Mouse (Mus musculus): ENCODE data around the gene Slc8a1.

The Slc8a1 gene

DNA sequence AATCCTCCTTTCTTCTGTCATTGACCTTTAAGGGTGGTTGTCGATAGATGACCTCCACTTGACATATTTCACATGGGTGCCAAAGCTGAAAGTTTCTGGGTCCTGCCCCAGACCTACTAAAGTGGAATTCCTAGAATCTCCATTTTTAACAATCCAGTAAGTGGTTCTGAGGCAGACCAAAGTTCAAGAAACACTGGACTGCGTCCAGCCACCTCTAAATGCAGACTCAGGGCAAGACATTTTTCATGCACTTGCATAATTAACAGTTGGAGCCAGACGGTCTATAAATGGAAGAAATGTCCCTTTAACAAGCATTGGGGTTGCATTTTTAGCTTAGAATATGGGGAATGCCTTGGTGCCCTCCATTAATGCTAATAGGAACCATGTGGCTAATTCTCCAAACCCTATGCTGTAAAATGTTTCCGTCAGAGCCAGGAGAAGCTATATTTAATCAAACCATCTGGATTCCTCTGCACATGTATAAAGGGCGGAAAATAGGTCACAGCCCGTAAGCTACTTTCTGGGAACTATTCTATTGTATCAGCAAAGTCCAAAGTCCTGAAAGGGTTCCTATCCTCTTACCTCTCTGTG lies 224.7 kb downstream of the Slc8a1 start:
- in situ Hi-C loops (cut with MboI, MseI) = no loop called here

DNA sequence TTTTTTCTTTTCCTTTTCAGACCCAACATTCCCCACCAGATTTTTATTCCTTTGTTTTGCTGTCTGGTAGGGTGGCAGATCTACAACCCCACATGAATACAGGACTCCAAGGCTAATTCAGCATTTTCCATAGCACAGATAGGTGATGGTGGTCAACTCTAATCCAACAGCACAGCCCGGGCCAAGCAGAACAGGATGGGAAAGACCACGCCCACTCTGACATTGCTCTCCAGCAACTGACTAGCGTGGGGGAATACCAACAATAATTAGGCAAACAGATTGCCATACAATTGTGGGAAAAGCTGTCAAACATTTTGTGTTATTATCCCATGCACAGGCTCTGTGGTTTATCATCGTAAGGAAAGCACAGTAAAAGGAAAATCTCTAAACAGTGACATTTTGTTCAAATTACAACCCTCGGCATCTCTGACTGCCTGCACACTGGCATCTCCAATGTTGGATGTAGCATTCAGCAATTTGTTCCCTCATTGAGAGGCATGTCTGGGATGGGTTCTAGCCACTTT lies 233.0 kb downstream of the Slc8a1 start:
- in situ Hi-C loops (cut with MboI, MseI) = no loop called here

DNA sequence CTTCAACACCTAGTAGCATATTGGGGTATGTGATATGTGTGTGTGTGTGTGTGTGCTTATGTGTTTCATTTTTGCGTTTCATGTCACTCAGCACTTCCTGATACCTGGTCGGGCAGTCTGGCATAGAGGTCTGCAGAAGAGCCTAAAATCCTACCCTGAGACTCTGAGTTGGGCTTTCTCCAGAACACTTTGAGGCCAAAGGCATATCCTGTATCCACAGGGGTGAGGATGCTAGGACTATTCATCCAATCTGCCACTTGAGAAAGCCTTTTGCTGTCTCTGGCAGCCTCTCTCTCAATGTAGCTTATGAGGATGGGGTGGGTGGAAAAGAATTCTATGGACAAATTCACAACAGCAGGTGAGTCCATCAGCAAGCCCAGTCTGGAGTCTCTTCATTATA lies 234.1 kb downstream of the Slc8a1 start:
- in situ Hi-C loops (cut with MboI, MseI) = no loop called here

DNA sequence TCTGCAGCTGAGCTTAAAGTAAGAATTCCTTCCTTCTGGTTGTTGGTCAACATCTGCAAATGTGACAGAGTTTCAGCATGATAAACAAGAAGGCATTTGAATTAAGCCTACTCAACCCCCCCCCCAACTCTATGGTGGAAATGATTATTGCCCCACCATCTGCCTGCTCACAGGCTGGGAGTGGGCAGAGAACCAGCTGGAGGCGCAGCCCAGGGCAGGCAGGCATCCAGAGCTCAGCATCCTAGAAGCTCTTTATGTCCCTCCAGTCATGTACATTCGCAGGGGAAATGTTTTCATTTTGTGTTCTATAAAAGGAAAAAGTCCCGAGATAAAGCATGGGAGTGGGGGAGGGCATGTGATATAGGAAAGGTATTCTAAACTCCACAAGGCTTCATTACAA lies 235.4 kb downstream of the Slc8a1 start:
- in situ Hi-C loops (cut with MboI, MseI) = no loop called here

DNA sequence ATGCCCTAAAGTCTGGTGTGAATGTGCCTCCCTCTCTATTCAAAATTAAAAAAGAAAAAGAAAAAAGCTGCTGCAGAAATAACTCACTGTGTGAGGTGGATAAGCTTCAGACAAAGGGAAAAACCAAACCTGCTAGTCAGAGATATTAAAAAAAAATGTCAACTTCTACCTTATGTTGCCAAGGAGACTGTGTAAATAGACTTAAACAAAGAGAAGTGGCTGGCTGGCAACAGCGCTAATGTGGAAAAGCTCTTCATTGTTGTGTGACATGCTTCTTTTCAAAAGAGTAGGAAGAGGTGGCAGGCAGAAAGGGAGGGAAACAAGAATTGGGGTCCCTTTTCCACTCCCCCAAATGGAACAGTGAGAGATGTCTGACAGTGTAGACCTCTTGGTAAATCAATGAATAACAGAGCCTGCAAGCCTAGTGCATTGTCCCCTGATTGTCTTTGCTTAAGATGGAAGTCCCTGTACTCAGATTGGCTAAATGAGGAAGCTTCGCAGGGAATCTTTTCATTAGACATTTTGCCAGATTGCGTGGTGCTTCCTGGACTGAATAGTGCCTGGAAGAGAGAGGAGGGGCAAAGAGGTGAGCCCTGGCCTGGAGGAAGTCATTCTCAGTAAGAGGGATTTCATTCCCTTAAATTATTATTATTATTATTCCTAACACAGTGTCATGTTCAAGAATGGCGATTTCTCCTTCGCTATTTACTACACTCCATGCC lies 237.3 kb downstream of the Slc8a1 start:
- in situ Hi-C loops (cut with MboI, MseI) = no loop called here

DNA sequence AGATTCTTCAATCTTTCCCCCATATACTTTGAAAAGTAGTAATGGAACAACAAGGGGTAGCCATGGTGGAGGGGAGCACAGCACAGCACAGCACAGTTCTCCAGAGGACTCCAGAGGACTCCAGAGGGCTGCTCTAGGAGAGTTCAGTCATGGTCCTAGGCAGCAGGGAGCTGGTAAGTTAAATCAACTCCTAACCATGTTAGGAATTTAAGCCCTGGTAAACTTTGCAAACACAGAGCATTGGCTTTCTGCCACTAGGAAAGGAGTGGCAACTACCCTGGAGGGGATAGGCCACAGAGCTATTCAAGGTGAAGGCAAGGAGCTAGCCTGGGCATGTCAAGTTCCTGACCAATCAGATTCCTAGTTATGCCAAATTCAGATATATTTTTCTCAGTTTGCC lies 240.3 kb downstream of the Slc8a1 start:
- in situ Hi-C loops (cut with MboI, MseI) = no loop called here

DNA sequence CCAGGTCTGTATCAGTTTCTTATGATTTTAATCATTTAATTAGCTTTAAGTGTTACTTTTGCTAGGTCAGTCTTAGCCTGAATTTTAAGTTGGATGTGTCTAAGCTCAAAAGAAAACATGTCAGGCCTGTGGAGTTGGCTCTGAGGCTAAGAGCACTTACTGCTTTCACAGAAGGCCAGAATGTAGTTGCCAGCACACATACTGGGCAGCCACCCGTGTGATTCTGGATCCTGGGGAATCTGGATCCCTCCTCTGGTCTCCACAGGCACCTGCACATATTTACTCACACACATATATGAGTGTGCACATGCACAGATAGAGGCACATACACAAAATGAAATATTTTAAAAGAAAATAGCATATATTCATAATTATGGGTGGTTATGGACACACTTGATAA lies 241.6 kb downstream of the Slc8a1 start:
- in situ Hi-C loops (cut with MboI, MseI) = no loop called here

DNA sequence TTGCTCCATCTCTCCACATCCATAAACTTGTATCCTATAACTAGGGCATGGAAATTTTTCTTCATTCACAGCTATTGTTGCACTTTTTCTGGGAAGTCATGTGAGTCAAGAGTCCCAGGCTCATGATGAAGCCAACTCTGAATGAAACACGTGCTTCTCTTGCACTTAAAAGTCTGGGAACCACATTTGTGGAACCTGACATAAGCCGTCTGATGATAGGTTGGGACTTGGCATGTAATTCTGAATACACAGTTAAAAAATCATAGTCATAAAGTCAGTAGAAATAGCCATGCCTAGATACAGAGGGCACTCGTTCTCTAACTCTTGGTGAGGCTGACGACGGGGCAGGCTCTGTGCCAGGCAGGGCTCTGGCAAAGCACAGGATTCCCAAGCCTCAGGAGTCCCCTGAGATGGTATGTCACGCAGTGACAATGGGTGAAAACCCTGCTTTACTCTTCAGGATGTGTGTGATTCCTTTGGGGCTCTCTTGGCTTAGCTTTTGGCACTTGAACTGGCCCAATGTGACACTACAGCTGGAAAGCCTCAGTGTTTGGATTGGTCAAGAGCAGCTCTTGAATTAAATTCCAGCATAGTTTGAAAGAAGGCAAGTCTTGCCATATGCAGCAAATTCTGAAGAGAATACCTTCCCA lies 245.8 kb downstream of the Slc8a1 start:
- in situ Hi-C loops (cut with MboI, MseI) = no loop called here

DNA sequence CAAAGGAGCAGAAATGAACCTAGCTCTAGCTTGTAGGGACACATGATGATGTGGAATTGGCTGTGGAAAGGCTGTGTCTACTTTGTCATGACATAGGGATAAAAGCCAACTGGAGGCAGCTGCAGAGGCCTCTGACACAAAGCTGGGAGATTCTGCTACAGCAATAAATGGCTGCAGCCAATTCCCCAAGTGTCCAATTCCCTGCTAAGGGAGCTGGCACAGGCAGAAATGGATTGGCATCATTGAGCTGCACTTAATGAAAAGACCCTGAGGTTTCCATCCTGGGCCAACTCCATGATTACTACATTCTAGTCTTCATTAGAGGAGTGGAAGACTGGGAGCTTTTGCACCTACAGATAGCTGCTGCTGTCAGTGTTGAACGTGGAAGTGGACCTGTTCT lies 251.8 kb downstream of the Slc8a1 start:
- in situ Hi-C loops (cut with MboI, MseI) = no loop called here

DNA sequence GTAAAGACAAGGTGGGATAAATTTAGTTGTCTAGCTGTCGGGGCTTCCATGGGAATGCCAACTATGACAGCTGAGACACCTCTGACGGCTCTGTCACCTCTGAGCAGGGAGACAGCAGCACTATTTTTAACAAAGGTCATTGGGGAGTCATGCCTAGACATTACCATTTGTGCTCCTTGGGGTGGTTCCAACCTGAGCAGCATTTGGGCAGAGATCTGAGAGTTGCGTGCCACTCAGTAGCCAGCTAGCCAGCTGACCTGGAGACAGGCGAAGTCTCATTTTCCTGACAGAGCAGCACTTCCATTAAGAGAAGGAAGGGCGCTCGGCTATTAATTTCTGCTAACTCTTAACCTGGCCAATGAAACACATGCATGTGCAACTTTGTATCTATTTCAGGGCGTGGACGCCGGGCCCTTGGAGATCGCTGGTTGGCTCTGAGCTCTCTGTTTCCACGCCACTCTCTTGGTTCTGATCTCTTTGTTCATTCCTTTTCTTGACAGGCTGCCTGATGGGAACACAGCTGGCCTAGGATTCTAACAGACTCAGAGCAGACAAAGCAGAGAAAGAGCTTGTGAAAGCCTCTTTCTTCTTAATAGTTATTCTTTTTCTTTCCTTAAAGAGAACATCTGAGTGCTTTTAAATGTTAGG lies 256.2 kb downstream of the Slc8a1 start:
- in situ Hi-C loops (cut with MboI, MseI) = no loop called here

DNA sequence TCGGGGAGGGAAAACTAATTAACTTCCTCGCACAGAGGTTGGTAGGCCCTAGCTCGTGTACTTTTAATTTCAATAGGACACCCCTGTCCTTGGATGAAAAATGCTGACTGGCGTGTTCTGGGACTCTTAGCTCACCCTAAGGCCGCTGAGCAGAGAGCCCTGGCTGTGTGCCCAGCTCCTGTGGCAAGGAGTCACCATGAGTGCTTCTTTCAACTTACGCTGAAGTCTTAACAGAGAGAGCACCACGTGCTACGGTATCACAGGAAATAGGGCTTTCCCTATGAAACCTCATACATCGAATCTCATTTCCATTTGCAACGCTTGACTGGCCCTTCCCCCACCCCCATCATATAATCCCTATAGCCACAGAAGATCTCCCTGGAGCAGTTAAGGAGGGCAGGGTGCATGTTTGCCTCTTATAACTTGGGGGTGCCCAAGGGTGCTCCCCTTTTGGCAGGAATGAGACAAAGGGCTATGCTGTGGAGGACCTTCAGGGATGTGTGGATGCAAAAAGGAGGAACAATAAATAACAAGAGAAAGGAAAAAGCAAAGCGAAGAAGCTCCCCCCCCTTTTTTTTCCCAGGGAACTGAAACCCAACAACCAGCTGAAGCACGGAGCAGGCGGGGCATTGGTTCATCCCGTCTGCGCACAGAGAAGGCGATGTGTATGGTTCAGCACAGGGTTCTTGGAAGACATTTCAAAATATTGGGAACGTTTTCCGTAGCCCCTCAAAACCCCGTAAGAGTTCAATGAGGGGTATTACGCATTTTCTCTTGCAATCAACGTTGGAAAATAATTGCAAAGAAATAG lies 257.6 kb downstream of the Slc8a1 start:
- in situ Hi-C loops (cut with MboI, MseI) = no loop called here

DNA sequence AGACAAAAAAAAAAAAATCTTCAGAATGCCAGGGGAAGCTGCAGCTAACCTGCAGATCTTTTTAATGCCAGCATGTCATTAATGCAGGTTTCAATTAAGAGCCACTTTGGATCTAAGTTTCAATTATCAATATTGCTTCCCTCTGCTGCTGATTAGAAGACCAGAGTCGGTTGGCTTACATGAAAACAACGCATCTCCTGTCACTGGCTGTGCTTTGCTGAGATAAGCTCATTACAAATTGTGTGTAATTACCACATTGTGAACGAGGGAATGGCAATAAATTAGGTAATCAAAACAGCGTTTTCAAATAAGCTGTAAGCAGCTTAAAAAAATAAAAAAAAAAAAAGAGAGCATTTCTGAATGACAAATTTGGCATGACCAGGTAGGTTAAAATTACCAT lies 258.4 kb downstream of the Slc8a1 start:
- in situ Hi-C loops (cut with MboI, MseI) = no loop called here

DNA sequence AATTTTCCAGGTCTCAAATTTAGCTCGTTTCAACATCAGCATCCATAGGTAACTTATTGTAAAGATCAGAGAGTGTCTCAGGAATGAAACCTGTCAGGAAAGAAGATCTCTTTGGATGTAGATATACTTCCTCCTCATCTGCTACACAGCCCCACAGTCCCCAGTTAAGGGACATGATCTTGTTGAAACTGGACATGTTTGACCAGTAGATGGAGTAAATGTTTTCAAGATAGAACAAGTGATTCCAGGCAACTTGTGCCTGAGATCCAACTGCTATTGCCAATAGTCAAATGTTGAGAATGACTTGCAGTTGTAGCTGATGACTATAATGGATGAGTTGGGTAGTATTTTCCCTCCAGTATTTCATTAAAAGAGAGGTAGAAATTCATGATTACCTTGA lies 260.8 kb downstream of the Slc8a1 start:
- in situ Hi-C loops (cut with MboI, MseI) = no loop called here

DNA sequence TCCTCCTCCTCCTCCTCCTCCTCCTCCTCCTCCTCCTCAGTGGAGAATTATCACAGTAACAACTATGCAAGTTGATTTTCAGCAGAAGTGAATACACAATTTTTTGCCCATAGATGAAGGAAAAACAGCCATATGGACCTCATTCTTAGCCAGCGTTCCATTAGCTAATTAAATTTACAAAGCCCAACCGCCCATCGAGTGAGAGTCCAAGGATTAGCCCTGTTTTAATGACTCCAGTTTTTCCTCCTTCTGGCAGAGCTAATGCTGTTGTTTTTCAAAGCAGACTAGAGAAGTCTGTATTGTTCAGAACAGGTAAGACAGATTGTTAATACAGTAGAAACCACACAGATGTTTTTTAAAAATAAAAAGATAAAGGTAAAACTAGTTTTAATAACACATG lies 264.8 kb downstream of the Slc8a1 start:
- in situ Hi-C loops (cut with MboI, MseI) = no loop called here

DNA sequence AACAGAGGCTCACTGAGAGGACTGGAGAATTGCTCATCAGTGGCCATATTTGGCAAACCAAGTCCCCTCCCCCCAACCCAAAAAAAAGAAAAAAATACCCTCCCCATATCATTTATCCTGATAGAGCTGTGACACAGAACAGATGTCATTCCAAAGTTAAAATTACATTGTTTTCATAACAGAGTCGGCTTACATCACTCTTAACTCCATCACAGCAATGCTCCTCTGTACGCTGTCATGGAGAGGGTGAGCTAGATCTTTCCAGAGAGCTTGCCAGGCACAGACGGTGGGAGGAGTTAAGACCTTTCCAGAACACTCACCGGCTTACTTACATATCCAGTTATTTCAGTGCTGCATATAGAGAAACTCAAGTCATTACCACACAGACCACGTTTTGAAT lies 269.2 kb downstream of the Slc8a1 start:
- in situ Hi-C loops (cut with MboI, MseI) = no loop called here

DNA sequence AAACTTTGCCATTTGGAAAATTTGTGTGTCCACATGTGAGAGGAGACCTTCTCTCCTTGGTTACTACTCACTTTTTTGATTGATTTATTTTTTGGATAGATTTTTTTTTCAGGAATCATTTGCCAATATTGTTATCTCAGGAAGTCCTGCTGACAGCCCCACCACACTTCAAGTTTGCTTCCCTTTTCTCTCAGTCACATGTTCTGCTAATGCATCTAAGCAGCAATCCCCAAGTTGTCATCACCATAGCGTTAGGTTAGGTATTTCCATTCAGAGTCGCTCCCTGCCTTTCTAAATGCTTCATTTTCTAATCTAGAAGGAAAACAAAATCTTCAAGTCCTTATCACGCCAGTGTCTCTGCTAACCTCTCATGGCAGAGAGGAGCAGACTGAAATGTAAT lies 278.8 kb downstream of the Slc8a1 start:
- in situ Hi-C loops (cut with MboI, MseI) = no loop called here

DNA sequence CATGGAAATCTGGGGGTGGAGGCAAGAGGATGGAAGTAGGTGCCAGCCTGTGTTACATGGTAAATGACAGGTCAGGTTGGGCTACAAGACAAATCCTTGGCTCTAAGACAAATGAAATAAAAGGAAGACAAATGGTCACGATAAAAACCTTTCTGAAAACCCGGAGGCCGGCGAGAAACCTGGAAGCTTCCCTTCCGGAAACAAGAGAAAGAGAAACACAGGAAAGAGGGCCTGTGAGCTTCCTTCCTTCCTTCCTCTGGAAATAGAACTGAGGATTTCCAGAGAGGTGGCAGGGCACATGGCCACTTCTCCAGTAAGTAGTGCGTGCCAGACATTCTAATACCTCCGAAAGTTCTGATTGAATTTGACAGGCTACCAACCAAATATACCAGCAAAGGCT lies 282.2 kb downstream of the Slc8a1 start:
- in situ Hi-C loops (cut with MboI, MseI) = no loop called here

DNA sequence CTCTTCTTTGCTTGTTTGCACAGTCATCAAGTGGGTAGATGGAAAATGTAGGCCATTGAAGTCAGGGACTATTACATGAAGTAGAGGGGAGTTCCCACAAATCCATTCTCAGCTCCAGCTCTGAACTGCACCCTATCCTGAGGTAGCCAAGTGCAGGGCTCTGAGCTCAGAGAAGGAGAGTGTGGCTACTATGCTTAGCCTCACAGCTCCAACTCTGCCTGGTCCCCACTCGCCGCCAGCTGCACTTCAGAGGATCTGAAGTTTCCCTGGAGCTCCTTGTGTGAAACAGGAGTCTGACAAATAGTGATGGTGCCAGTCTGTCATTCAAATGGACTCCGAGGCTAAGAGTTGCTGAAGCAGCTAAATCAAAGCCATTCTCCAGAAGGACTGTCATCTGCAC lies 282.9 kb downstream of the Slc8a1 start:
- in situ Hi-C loops (cut with MboI, MseI) = no loop called here

DNA sequence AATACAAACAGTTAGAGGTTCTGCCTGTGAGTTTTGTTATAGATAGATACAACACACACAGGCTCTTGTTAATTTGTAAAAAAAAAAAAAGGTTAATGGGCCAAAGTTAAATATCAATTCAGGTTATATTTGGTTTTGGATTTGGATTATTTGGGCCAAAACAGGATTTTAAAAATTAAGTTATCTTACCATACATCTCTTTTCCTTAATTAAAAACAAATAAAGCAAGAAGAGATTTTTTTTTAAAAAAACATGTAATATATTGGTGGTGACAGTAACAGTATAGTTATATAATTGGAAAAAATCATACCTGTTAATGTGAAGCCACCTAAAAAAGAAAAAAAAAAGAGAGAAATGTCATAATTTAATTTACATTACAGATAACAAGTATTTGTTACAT lies 296.7 kb downstream of the Slc8a1 start, which contains the start of gene Gm11096:
Gene Gm11096 (plus strand): TSS at position 301 of the 400 bp plus-strand sequence.
- in situ Hi-C loops (cut with MboI, MseI) = no loop called here

DNA sequence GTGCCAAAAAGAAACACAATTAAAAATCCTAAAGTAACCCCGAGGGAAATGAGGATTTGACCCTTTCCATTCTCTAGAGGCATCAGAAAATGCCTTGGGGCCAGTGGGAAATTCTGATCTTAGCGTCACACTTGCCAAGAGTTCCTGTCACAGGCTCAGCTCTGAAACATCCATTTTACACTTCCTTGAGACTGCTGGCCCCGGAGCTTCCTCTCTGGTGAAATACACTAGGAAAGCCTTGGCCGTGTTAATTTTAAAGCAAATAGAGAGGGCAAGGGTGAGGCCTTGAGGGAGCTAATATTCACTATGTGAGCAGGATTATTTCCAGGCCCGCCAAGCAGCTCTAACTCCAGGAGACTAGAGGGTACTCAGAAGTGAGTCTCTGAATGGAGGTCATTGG lies 305.0 kb downstream of the Slc8a1 start:
- in situ Hi-C loops (cut with MboI, MseI) = no loop called here

DNA sequence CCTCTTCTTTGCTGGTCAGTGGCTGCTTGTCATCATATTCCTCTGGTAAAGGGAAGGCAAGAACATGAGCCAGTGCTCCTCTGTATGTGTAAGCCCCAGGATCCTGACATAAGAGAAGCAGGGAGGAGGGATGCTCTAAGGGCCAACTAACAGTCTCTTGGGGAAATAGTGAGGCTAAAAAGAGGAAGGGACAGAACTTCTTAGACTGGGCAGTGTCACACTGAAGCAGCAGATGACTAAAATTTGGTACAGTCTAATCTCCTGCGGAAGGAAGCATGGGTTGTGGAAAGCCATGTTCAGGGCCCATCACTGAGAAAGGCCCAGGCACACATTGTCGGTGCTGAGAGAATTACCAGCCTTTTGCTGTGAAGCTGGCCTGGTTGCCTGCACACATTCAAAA lies 305.4 kb downstream of the Slc8a1 start:
- in situ Hi-C loops (cut with MboI, MseI) = no loop called here

DNA sequence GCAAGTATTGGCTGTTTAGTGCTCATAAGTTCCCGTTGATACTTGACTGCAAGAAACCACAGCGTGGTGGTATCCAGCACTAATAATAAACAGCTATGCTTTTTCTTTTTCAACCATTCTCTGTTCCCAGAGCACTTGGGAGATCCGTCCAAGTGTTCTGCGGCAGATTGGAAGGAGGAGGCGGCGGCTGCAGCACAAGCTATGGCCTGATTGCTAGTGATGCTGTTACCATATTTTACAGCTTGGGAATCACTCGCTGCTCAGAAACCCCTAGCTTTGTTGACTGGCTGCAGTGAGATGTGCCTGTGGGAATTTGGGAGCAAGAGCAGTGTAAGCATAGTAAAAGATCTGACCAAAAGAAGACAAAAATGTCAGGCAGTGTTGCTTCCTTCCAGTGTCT lies 310.9 kb downstream of the Slc8a1 start:
- in situ Hi-C loops (cut with MboI, MseI) = no loop called here
